Mouse (Mus musculus): ENCODE data around the gene Abl1. TPM values are rescaled to one million over a fixed set of nuclear protein-coding genes. Genes with fewer than 3 reads are reported as not detected.
A peak's percentile ranks its signal among the peaks of the same experiment; 100 is the strongest.

The Abl1 gene
- polyA plus RNA-seq, 1 experiment, result 61.7 TPM

GRCm38 (mm10) chr2:31714780-31715179 lies 26.6 kb downstream of the Abl1 start:
- WGBS, result 93% methylated on average over 4 of the region's 4 CpGs
- H3K4me3 ChIP-seq (replicated peaks; ENCODE audit: extremely low read depth, low read depth, low read length), result no peak overlapping the region
- TF ChIP-seq POLR2A (IDR thresholded peaks at IDR 0.05; ENCODE audit: borderline replicate concordance, extremely low read depth, low read depth, low read length) (no peak), CTCF (IDR thresholded peaks at IDR 0.05; ENCODE audit: insufficient read depth, low read length) (no peak)
- no peaks in the 10 kb centered on the region; the same call in 1 of the 2 replicates for H3K4me1 ChIP-seq (ENCODE audit: control insufficient read depth, insufficient read depth, low read length)
- DNase-seq, result no peak

- 83% methylated on average over 7 of the region's 7 CpGs for whole genome bisulfite sequencing
- no peaks in the 10 kb centered on the region; the same call in 1 of the 2 replicates for H3K4me1 ChIP-seq (ENCODE audit: control insufficient read depth, insufficient read depth, low read length)
- DNase-seq, result no peak
Observed at GRCm38 (mm10) chr2:31715985-31716384, 27.8 kb downstream of the Abl1 start.

GRCm38 (mm10) chr2:31719202-31719880 lies 31.2 kb downstream of the Abl1 start:
- DNase-seq, result no peak
- 81% methylated on average over 6 of the region's 6 CpGs for WGBS
- TF ChIP-seq POLR2A (IDR thresholded peaks at IDR 0.05; ENCODE audit: borderline replicate concordance, extremely low read depth, low read depth, low read length), result no peak
- TF ChIP-seq CTCF (IDR thresholded peaks at IDR 0.05; ENCODE audit: insufficient read depth, low read length), result no peak
- Histone ChIP-seq H3K4me1 (ENCODE audit: control insufficient read depth, insufficient read depth, low read length) (no peaks in the 10 kb centered on the region; the same call in 1 of the 2 replicates), H3K4me3 (replicated peaks; ENCODE audit: extremely low read depth, low read depth, low read length) (no peak overlapping the region)

More at GRCm38 (mm10) chr2:31715985-31716384, 27.8 kb downstream of the Abl1 start:
- no peak for TF ChIP-seq CTCF (IDR thresholded peaks at IDR 0.05; ENCODE audit: insufficient read depth, low read length)
- TF ChIP-seq POLR2A (IDR thresholded peaks at IDR 0.05; ENCODE audit: borderline replicate concordance, extremely low read depth, low read depth, low read length), result no peak
- H3K4me3 ChIP-seq (replicated peaks; ENCODE audit: extremely low read depth, low read depth, low read length), result no peak overlapping the region

GRCm38 (mm10) chr2:31719944-31720343 lies 31.8 kb downstream of the Abl1 start:
- DNase-seq, result no peak
- 68% methylated on average over 2 of the region's 2 CpGs for WGBS
- Histone ChIP-seq H3K4me3 (replicated peaks; ENCODE audit: extremely low read depth, low read depth, low read length) (no peak overlapping the region), H3K4me1 (ENCODE audit: control insufficient read depth, insufficient read depth, low read length) (no peaks in the 10 kb centered on the region; the same call in 1 of the 2 replicates)
- TF ChIP-seq CTCF (IDR thresholded peaks at IDR 0.05; ENCODE audit: insufficient read depth, low read length) (no peak), POLR2A (IDR thresholded peaks at IDR 0.05; ENCODE audit: borderline replicate concordance, extremely low read depth, low read depth, low read length) (no peak)

- DNase-seq, result no peak
- no peaks in the 10 kb centered on the region; the same call in 1 of the 2 replicates for H3K4me1 ChIP-seq (ENCODE audit: control insufficient read depth, insufficient read depth, low read length)
- WGBS, result 63% methylated on average over 4 of the region's 4 CpGs
- no peak overlapping the region for H3K4me3 ChIP-seq (replicated peaks; ENCODE audit: extremely low read depth, low read depth, low read length)
- TF ChIP-seq CTCF (IDR thresholded peaks at IDR 0.05; ENCODE audit: insufficient read depth, low read length) (0 out of 2 replicates have a peak, but pooled peaks have one; percentile 7), POLR2A (IDR thresholded peaks at IDR 0.05; ENCODE audit: borderline replicate concordance, extremely low read depth, low read depth, low read length) (no peak)
Observed at GRCm38 (mm10) chr2:31720783-31721182, 32.6 kb downstream of the Abl1 start.

GRCm38 (mm10) chr2:31724730-31725490 lies 36.7 kb downstream of the Abl1 start:
- Histone ChIP-seq H3K4me1 (ENCODE audit: control insufficient read depth, insufficient read depth, low read length) (peaks cover 5% of the 10 kb centered on the region), H3K4me3 (replicated peaks; ENCODE audit: extremely low read depth, low read depth, low read length) (no peak overlapping the region)
- no peak for TF ChIP-seq CTCF (IDR thresholded peaks at IDR 0.05; ENCODE audit: insufficient read depth, low read length)
- TF ChIP-seq POLR2A (IDR thresholded peaks at IDR 0.05; ENCODE audit: borderline replicate concordance, extremely low read depth, low read depth, low read length), result no peak
- WGBS, result 87% methylated on average over 7 of the region's 7 CpGs
- no peak for DNase-seq

GRCm38 (mm10) chr2:31727576-31728277 lies 39.6 kb downstream of the Abl1 start:
- TF ChIP-seq CTCF (IDR thresholded peaks at IDR 0.05; ENCODE audit: insufficient read depth, low read length), result no peak
- no peak for TF ChIP-seq POLR2A (IDR thresholded peaks at IDR 0.05; ENCODE audit: borderline replicate concordance, extremely low read depth, low read depth, low read length)
- DNase-seq, result no peak
- peaks cover 5% of the 10 kb centered on the region for H3K4me1 ChIP-seq (ENCODE audit: control insufficient read depth, insufficient read depth, low read length)
- WGBS, result 71% methylated on average over 9 of the region's 9 CpGs
- no peak overlapping the region for H3K4me3 ChIP-seq (replicated peaks; ENCODE audit: extremely low read depth, low read depth, low read length)

- Histone ChIP-seq H3K4me3 (replicated peaks; ENCODE audit: extremely low read depth, low read depth, low read length) (no peak overlapping the region), H3K4me1 (ENCODE audit: control insufficient read depth, insufficient read depth, low read length) (peaks cover 9% of the 10 kb centered on the region)
- no peak for TF ChIP-seq CTCF (IDR thresholded peaks at IDR 0.05; ENCODE audit: insufficient read depth, low read length)
- DNase-seq, result no peak
- 58% methylated on average over 5 of the region's 5 CpGs for WGBS
Observed at GRCm38 (mm10) chr2:31730640-31731039, 42.5 kb downstream of the Abl1 start.

- 87% methylated on average over 3 of the region's 3 CpGs for WGBS
- TF ChIP-seq POLR2A (IDR thresholded peaks at IDR 0.05; ENCODE audit: borderline replicate concordance, extremely low read depth, low read depth, low read length) (no peak), CTCF (IDR thresholded peaks at IDR 0.05; ENCODE audit: insufficient read depth, low read length) (no peak)
- H3K4me1 ChIP-seq (ENCODE audit: control insufficient read depth, insufficient read depth, low read length), result peaks cover 4% of the 10 kb centered on the region
- H3K4me3 ChIP-seq (replicated peaks; ENCODE audit: extremely low read depth, low read depth, low read length), result no peak overlapping the region
- DNase-seq, result no peak
Observed at GRCm38 (mm10) chr2:31732497-31732896, 44.3 kb downstream of the Abl1 start.
